Mouse (Mus musculus) E14TG2a.4 (cell line): ENCODE measurements around the gene Map2k7.

Source experiments
- CTCF ChIP-seq: conservative IDR thresholded peaks from 2 replicates; pipeline ENCODE4 v1.5.1; 2014; ENCODE audit warnings: low read length
- NANOG ChIP-seq: IDR thresholded peaks from 2 replicates; pipeline ENCODE4 v1.6.1; 2014; ENCODE audit warnings: borderline replicate concordance, low read length, mixed read lengths
- POU5F1 ChIP-seq: IDR thresholded peaks from 2 replicates; pipeline ENCODE4 v1.6.1; 2014; ENCODE audit warnings: low read length, borderline replicate concordance

DNA sequence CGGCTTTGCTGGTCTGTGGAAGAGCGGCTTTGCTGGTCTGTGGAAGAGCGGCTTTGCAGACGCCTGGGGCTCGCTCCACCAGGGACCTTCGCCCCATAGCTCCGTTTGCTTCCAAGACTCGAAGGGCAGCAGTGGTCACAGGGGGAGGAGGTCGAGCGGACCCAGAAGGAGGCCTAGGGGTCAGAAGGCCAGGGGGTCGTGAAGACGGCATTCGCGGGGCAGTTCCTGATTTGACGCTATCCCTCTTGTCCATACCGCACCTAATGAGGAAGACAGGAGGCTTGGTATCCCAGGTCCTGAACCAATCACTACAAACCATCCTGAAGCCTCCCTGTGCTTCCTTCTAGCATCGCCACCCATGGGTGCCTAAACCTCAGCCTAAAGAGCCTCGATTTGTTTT lies 22.2 kb upstream of the Map2k7 start:
- no peak for TF ChIP-seq CTCF
- TF ChIP-seq POU5F1 = no peak
- TF ChIP-seq NANOG = no peak
